Mouse (Mus musculus) stomach, embryonic 14.5 days (tissue): ENCODE data around the gene Mmp25. TPM values are rescaled to one million over a fixed set of nuclear protein-coding genes. Genes with fewer than 3 reads are reported as not detected.
A peak's percentile ranks its signal among the peaks of the same experiment; 100 is the strongest.

ENCODE experiments used
- ATAC-seq: fragments of 200-750 bp; cut with Nextera tagmentation; 2 replicates; pipeline ENCODE4 v1.8.0; 2017; ENCODE audit warnings: low read depth, moderate TSS enrichment; ENCODE audit not compliant: insufficient number of reproducible peaks, insufficient read depth, low FRiP score
- H3K27ac ChIP-seq: fragments of 300-500 bp; sonication (generic); 2 replicates; pipeline ENCODE4 v1.5.1; 2014; ENCODE audit warnings: mild to moderate bottlenecking, low read length, moderate library complexity, mixed read lengths
- H3K27me3 ChIP-seq: fragments of 300-500 bp; sonication (generic); 2 replicates; pipeline ENCODE4 v1.6.1; 2014; ENCODE audit warnings: low read length, control low read depth, mixed read lengths; ENCODE audit not compliant: control insufficient read depth, insufficient read depth
- H3K36me3 ChIP-seq: fragments of 300-500 bp; sonication (generic); 2 replicates; pipeline ENCODE4 v1.6.1; 2014; ENCODE audit warnings: mild to moderate bottlenecking, control low read depth, low read length, moderate library complexity, mixed read lengths; ENCODE audit not compliant: control insufficient read depth, insufficient read depth
- H3K4me1 ChIP-seq: fragments of 300-500 bp; sonication (generic); 2 replicates; pipeline ENCODE4 v1.6.1; 2014; ENCODE audit warnings: low read length, control low read depth, mixed read lengths; ENCODE audit not compliant: control insufficient read depth, insufficient read depth
- H3K4me2 ChIP-seq: fragments of 300-500 bp; sonication (generic); replicated peaks from 2 replicates; pipeline ENCODE4 v1.6.1; 2014; ENCODE audit warnings: low read depth, low read length, control low read depth
- H3K4me3 ChIP-seq: fragments of 300-500 bp; sonication (generic); 2 replicates; pipeline ENCODE4 v1.5.1; 2014; ENCODE audit warnings: low read depth, low read length, control low read depth
- H3K9ac ChIP-seq: fragments of 300-500 bp; sonication (generic); replicated peaks from 2 replicates; pipeline ENCODE4 v1.6.1; 2014; ENCODE audit warnings: low read depth, mild to moderate bottlenecking, control low read depth, low read length, moderate library complexity, mixed read lengths
- H3K9me3 ChIP-seq: fragments of 300-500 bp; sonication (generic); 2 replicates; pipeline ENCODE4 v1.6.1; 2016; ENCODE audit warnings: low read depth, low read length, control low read depth; ENCODE audit not compliant: control insufficient read depth
- WGBS: fragments of 180-500 bp; shearing (Covaris S2); extraction: QIAGEN DNeasy Blood & Tissue Kit; methylation state at CpG from one replicate; pipeline ENCODE4 v1.1.7; 2014; 5-methylcytosine and 5-hydroxymethylcytosine counted together
- polyA plus RNA-seq: library from polyadenylated mRNA; unstranded; fragments of >200 nt; fragmentation: Nextera tagmentation; extraction: Ambion mirVana; gene quantifications from 2 replicates; pipeline ENCODE4 v1.2.1, GENCODE M21; 2014

Gene Mmp25
- polyA plus RNA-seq, 1 experiment from 2014 or later: 0.74 TPM

DNA sequence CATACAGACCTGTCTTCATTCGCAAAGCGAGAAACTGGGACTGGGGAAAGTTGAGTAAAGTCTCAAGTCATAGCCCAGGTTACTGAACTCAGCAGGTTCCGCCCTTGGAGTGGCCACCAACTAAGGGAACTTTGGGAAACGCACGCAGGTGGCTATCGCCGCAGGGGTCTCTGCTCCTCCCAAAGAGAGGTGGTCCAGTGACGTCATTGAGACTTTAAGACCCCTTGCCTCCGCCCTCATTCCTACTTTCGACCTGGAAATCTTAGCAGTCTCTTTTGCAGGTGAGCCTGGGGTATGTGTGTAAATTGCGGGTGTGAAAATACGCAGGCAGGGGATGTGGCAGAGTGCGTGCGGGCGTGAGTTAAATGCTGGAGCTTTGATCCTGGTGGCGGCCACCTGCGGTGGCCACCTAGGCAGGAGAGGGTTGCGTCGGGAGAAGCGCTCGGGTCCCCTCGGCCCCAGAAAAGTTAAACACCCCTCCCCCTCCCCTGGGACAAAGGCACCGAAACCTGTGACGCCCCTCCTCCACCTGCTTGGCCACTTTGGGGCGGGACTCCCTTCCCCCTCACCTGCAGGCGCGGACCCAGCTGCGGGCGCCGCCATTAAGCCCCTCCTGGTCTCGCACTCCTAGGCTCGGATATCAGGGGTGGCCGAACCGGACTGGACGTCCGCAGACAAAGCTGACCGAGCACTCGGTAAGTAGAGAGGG, 34.2 kb upstream of the Mmp25 start, which contains the start of gene Cldn6:
Gene Cldn6, plus strand, starts transcription at position 123 of the 709 bp plus-strand sequence.
- H3K36me3 ChIP-seq: no peaks in the 10 kb centered on the region; the same call in 1 of the 2 replicates
- peaks cover 29% of the 10 kb centered on the region for H3K4me1 ChIP-seq
- H3K27me3 ChIP-seq: peaks cover 22% of the 10 kb centered on the region
- peak within 1 kb of the TSS; percentile 26 for H3K4me3 ChIP-seq
- no peaks in the 10 kb centered on the region for H3K9me3 ChIP-seq
- peak within 1 kb of the TSS; percentile 25 for H3K9ac ChIP-seq
- ATAC-seq: no peak; the same call in 1 of the 2 replicates
- H3K27ac ChIP-seq: peak within 1 kb of the TSS; percentile 52; the same call in 1 of the 2 replicates
- peak within 1 kb of the TSS; percentile 29 for H3K4me2 ChIP-seq
- WGBS: 1% methylated on average over 38 of the region's 38 CpGs

GRCm38 (mm10) chr17:23677236-23677679, 32.2 kb upstream of the Mmp25 start, which contains the start of gene Tnfrsf12a:
TSS of gene Tnfrsf12a (minus strand) at chr17:23677468.
- Histone ChIP-seq H3K27ac (peak within 1 kb of the TSS; percentile 34; the same call in 1 of the 2 replicates), H3K9ac (peak within 1 kb of the TSS; percentile 2; the same call in 1 of the 2 replicates), H3K27me3 (peaks cover 20% of the 10 kb centered on the region), H3K36me3 (no peaks in the 10 kb centered on the region; the same call in 1 of the 2 replicates), H3K4me1 (peaks cover 29% of the 10 kb centered on the region; the same call in 1 of the 2 replicates), H3K4me2 (peak within 1 kb of the TSS; percentile 89), H3K4me3 (peak within 1 kb of the TSS; percentile 43), H3K9me3 (no peaks in the 10 kb centered on the region)
- ATAC-seq: peak; percentile 44
- under 1% methylated on average over 34 of the region's 34 CpGs for WGBS

DNA sequence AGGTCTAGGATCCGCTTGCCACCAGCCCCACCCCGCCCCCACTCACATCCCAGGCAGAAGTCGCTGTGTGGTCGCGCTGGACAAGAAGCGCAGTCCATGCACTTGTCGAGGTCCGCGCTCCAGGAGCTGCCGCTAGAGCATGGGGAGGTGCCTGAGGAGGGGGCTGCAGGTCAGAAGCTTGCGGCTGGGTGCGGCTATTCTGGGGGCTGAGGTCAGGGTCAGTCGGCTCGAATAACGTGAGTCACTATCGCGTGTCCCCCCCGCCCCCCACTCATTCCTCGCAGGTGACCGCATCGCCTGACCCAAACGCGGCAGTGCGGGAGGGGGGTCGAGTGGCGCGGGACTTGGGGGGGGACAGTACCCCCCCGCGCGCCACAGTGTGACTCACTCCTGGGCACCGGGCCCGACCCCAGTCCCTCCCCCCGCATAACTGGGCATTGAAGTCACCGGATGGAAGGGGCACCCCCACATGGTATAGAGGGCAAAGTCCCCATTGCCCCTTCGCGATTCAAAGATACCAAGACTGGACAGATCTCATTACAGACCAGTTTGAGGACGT, 31.5 kb upstream of the Mmp25 start:
- no peak for ATAC-seq
- Histone ChIP-seq H3K27ac (peak overlapping the region; percentile 34; the same call in 1 of the 2 replicates), H3K4me2 (peak overlapping the region; percentile 89), H3K36me3 (no peaks in the 10 kb centered on the region; the same call in 1 of the 2 replicates), H3K4me3 (peak overlapping the region; percentile 43), H3K9ac (peak overlapping the region; percentile 2; the same call in 1 of the 2 replicates), H3K4me1 (peaks cover 29% of the 10 kb centered on the region; the same call in 1 of the 2 replicates), H3K9me3 (no peaks in the 10 kb centered on the region), H3K27me3 (peaks cover 20% of the 10 kb centered on the region)
- under 1% methylated on average over 37 of the region's 37 CpGs for WGBS

DNA sequence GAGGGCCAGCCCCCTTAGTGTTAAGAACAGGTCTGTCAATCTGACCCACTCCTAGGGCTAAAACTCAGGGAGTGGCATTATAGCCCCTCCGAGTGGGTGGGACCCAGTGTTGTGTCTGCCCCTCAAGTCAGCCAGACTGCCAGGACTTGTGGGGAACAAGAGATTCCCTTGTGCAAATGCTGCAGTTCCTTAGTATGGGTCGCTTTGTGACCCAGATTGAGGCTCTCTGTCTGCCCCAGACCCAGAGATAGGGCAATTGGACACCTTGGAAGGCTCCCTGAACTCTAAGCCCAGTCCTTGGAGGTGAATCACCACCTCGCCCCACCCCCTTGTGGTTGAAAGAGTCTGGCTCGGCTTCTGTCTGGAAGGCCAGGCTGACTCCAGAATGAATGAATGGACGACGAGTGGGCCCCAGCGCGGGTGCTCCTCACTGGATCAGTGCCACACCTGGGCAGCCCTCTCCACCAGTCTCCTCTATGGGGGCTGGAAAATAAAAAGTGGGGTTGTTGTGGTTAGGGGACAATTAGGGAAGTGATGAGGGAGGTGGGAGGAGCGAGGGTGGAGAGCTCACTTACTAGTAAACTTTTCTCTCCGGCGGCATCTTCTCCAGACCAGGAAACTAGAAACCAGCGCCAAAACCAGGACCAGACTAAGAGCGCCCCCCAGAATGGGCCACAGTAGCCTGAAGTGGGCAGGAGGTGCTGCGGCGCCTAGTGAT, 30.6 kb upstream of the Mmp25 start:
- Histone ChIP-seq H3K4me2 (peak overlapping the region; percentile 89), H3K27ac (no peak overlapping the region), H3K4me3 (peak overlapping the region; percentile 43), H3K27me3 (peaks cover 15% of the 10 kb centered on the region), H3K4me1 (peaks cover 29% of the 10 kb centered on the region; the same call in 1 of the 2 replicates), H3K36me3 (no peaks in the 10 kb centered on the region), H3K9ac (0 out of 2 replicates have a peak overlapping the region, but pooled peaks have one; percentile 2), H3K9me3 (no peaks in the 10 kb centered on the region)
- 14% methylated on average over 14 of the region's 15 CpGs for WGBS
- no peak for ATAC-seq

- no peaks in the 10 kb centered on the region for H3K9me3 ChIP-seq
- ATAC-seq: no peak
- peak overlapping the region; percentile 72 for H3K4me2 ChIP-seq
- no peak overlapping the region for H3K9ac ChIP-seq
- H3K27me3 ChIP-seq: peaks cover 13% of the 10 kb centered on the region
- no peak overlapping the region; the same call in 1 of the 2 replicates for H3K4me3 ChIP-seq
- WGBS: 32% methylated on average over 5 of the region's 5 CpGs
- H3K4me1 ChIP-seq: peaks cover 29% of the 10 kb centered on the region; the same call in 1 of the 2 replicates
- H3K27ac ChIP-seq: peak overlapping the region; percentile 35; the same call in 1 of the 2 replicates
- peaks cover 2% of the 10 kb centered on the region; the same call in 1 of the 2 replicates for H3K36me3 ChIP-seq
Measured at GRCm38 (mm10) chr17:23675127-23675526, 30.1 kb upstream of the Mmp25 start.

GRCm38 (mm10) chr17:23674271-23674952, 29.3 kb upstream of the Mmp25 start:
- Histone ChIP-seq H3K36me3 (peaks cover 9% of the 10 kb centered on the region; the same call in 1 of the 2 replicates), H3K4me3 (peak overlapping the region; percentile 54), H3K27ac (peak overlapping the region; percentile 35; the same call in 1 of the 2 replicates), H3K9me3 (no peaks in the 10 kb centered on the region), H3K9ac (no peak overlapping the region; the same call in 1 of the 2 replicates), H3K27me3 (peaks cover 8% of the 10 kb centered on the region; the same call in 1 of the 2 replicates), H3K4me1 (peaks cover 29% of the 10 kb centered on the region; the same call in 1 of the 2 replicates), H3K4me2 (peak overlapping the region; percentile 72)
- no peak for ATAC-seq
- 28% methylated on average over 9 of the region's 9 CpGs for WGBS

GRCm38 (mm10) chr17:23673424-23674073, 28.5 kb upstream of the Mmp25 start, which contains the start of the genes Hcfc1r1 and Thoc6:
TSS of gene Hcfc1r1 (plus strand) at chr17:23673596.
TSS of gene Thoc6 (minus strand) at chr17:23673882.
- Histone ChIP-seq H3K27ac (peak within 1 kb of the TSS; percentile 68; the same call in 1 of the 2 replicates), H3K9ac (peak within 1 kb of the TSS; percentile 47; the same call in 1 of the 2 replicates), H3K9me3 (no peaks in the 10 kb centered on the region), H3K27me3 (no peaks in the 10 kb centered on the region), H3K4me3 (peak within 1 kb of the TSS; percentile 54), H3K4me1 (peaks cover 29% of the 10 kb centered on the region; the same call in 1 of the 2 replicates), H3K4me2 (peak within 1 kb of the TSS; percentile 72), H3K36me3 (peaks cover 17% of the 10 kb centered on the region)
- ATAC-seq: peak; percentile 91
- 0% methylated on average over 45 of the region's 45 CpGs for WGBS
